9 mouse cellular contexts compared by ENCODE assay signal in genomic region chr12:91789801-91790200, GRCm38 (mm10). TPM values are rescaled to one million over a fixed set of nuclear protein-coding genes. Genes with fewer than 3 reads are reported as not detected.
DNase-seq lines count a peak whose midpoint lies in the region; ATAC-seq and TF ChIP-seq lines count a peak whose summit lies in the region.
"Had no signal": no experiment of that assay in that cellular context is flagged by ENCODE, and none has a peak within 500 bp of the region (broad histone marks: within the 10 kb centered on the region; RNA-seq: fewer than 3 reads in every experiment).

No protein-coding gene starts in this region.

- no peaks in the 10 kb centered on the region for H3K36me3 ChIP-seq in forebrain, embryonic 10.5 days (replicated peaks)
- H3K36me3 ChIP-seq in forebrain, embryonic 16.5 days (ENCODE audit: control insufficient read depth, insufficient read depth) = no peaks in the 10 kb centered on the region
- no peaks in the 10 kb centered on the region for H3K36me3 ChIP-seq in heart, postnatal 0 days (replicated peaks; ENCODE audit: control insufficient read depth, insufficient read depth, low read length)
- H3K36me3 ChIP-seq: heart, embryonic 13.5 days had no signal

- 59% methylated on average over 6 of the region's 6 CpGs for WGBS in forebrain, embryonic 10.5 days
- WGBS in forebrain, embryonic 16.5 days = 48% methylated on average over 6 of the region's 6 CpGs
- 57% methylated on average over 6 of the region's 6 CpGs for WGBS in heart, postnatal 0 days
- 55% methylated on average over 6 of the region's 6 CpGs for WGBS in lung, adult 2 months

- no peak overlapping the region for H3K4me2 ChIP-seq in forebrain, embryonic 16.5 days (ENCODE audit: low read length)
- no peak overlapping the region for H3K4me2 ChIP-seq in heart, postnatal 0 days (ENCODE audit: low read depth, low read length)
- H3K4me2 ChIP-seq: heart, embryonic 13.5 days had no signal

- no peak overlapping the region for H3K4me3 ChIP-seq in forebrain, embryonic 10.5 days
- no peak overlapping the region for H3K4me3 ChIP-seq in forebrain, embryonic 16.5 days (replicated peaks; ENCODE audit: low read length)
- H3K4me3 ChIP-seq in heart, postnatal 0 days (ENCODE audit: low read depth, low read length) = no peak overlapping the region
- no peak overlapping the region for H3K4me3 ChIP-seq in lung, adult 2 months (replicated peaks; ENCODE audit: extremely low read depth, low read depth, low read length)
- H3K4me3 ChIP-seq: heart, embryonic 13.5 days had no signal

- H3K27ac ChIP-seq in forebrain, embryonic 10.5 days = no peak overlapping the region
- no peak overlapping the region for H3K27ac ChIP-seq in forebrain, embryonic 16.5 days (ENCODE audit: low read length)
- H3K27ac ChIP-seq in heart, postnatal 0 days (ENCODE audit: low read depth) = no peak overlapping the region
- H3K27ac ChIP-seq: heart, embryonic 13.5 days had no signal

- no peaks in the 10 kb centered on the region for H3K9me3 ChIP-seq in forebrain, embryonic 10.5 days
- no peaks in the 10 kb centered on the region for H3K9me3 ChIP-seq in forebrain, embryonic 16.5 days (ENCODE audit: control insufficient read depth, low read length)
- H3K9me3 ChIP-seq in heart, postnatal 0 days (replicated peaks; ENCODE audit: control insufficient read depth, low read length) = no peaks in the 10 kb centered on the region
- H3K9me3 ChIP-seq: heart, embryonic 13.5 days had no signal

- peak; percentile 77 for TF ChIP-seq CTCF in heart, postnatal 0 days (IDR thresholded peaks at IDR 0.05; ENCODE audit: low read depth)
- TF ChIP-seq CTCF in lung, adult 2 months (IDR thresholded peaks at IDR 0.05; ENCODE audit: insufficient read depth, low read length) = peak; percentile 51

- no peak for TF ChIP-seq POLR2A in lung, adult 2 months (IDR thresholded peaks at IDR 0.05; ENCODE audit: borderline replicate concordance, extremely low read depth, low read depth, low read length)

- TF ChIP-seq EP300 in heart, postnatal 0 days (IDR thresholded peaks at IDR 0.05; ENCODE audit: low read depth) = no peak

- no peak for ATAC-seq in forebrain, embryonic 16.5 days
- ATAC-seq in heart, postnatal 0 days (ENCODE audit: insufficient read depth, low read depth) = no peak

- H3K9ac ChIP-seq in forebrain, embryonic 16.5 days (replicated peaks; ENCODE audit: low read depth, low read length) = no peak overlapping the region
- H3K9ac ChIP-seq in heart, postnatal 0 days (replicated peaks; ENCODE audit: low read depth, low read length) = no peak overlapping the region
- H3K9ac ChIP-seq: heart, embryonic 13.5 days had no signal

- no peaks in the 10 kb centered on the region for H3K27me3 ChIP-seq in forebrain, embryonic 10.5 days (ENCODE audit: poor library complexity, severe bottlenecking)
- no peaks in the 10 kb centered on the region for H3K27me3 ChIP-seq in forebrain, embryonic 16.5 days (replicated peaks; ENCODE audit: control insufficient read depth, insufficient read depth, low read length)
- 0 out of 2 replicates have a peak, but pooled peaks cover 8% of the 10 kb centered on the region for H3K27me3 ChIP-seq in heart, postnatal 0 days (ENCODE audit: control insufficient read depth, insufficient read depth, low read length)

- peak; percentile 63 for DNase-seq in forebrain, embryonic 10.5 days (ENCODE audit: extremely low spot score, low spot score)
- DNase-seq in R1 (ENCODE audit: low read depth, low spot score) = peak; percentile 63
- peak; percentile 36 to 62 for DNase-seq in cerebellum, postnatal 36 days
- DNase-seq in heart, postnatal 0 days (ENCODE audit: low spot score) = peak; percentile 22
- DNase-seq in layer of hippocampus, adult 9-10 months (ENCODE audit: low spot score) = peak; percentile 79
- peak; percentile 60 for DNase-seq in lung, adult 2 months
- DNase-seq in right cerebral cortex, adult 2 months (ENCODE audit: low spot score in 2 of 2) = peak; percentile 83 to 87

- peaks cover 6% of the 10 kb centered on the region; the same call in 1 of the 2 replicates for H3K4me1 ChIP-seq in forebrain, embryonic 10.5 days
- no peaks in the 10 kb centered on the region for H3K4me1 ChIP-seq in forebrain, embryonic 16.5 days (replicated peaks; ENCODE audit: control insufficient read depth, insufficient read depth, low read length)
- peaks cover 5% of the 10 kb centered on the region; the same call in 1 of the 2 replicates for H3K4me1 ChIP-seq in heart, postnatal 0 days (ENCODE audit: control insufficient read depth, insufficient read depth)
- H3K4me1 ChIP-seq in lung, adult 2 months (ENCODE audit: control insufficient read depth, insufficient read depth, low read length) = no peaks in the 10 kb centered on the region

RNA-seq across cellular contexts. Expression of gene Ston2, which starts 1.6 kb away (rescaled TPM):
- polyA plus RNA-seq in forebrain, embryonic 10.5 days (2016; fragmentation: Nextera tagmentation; extraction: Ambion mirVana) = 11.4 and 11.5 TPM in 2 replicates
- polyA plus RNA-seq in forebrain, embryonic 16.5 days (2015; fragmentation: Nextera tagmentation; extraction: Ambion mirVana) = 4.7 and 6.4 TPM in 2 replicates
- 0.70 and 0.95 TPM in 2 replicates for total RNA-seq in heart, postnatal 0 days (2014; rRNA removed; ENCODE audit: low replicate concordance)
- polyA plus RNA-seq in heart, postnatal 0 days (2015; fragmentation: Nextera tagmentation; extraction: Ambion mirVana) = 0.57 and 1.2 TPM in 2 replicates
- 22.2 and 23.7 TPM in 2 replicates for polyA plus RNA-seq in lung, adult 2 months (2012; rRNA removed)

RNA-seq across cellular contexts. Expression of gene Sel1l, which starts 59.2 kb away (rescaled TPM):
- 60.7 and 61.5 TPM in 2 replicates for polyA plus RNA-seq in forebrain, embryonic 10.5 days (2016; fragmentation: Nextera tagmentation; extraction: Ambion mirVana)
- 109 and 126 TPM in 2 replicates for polyA plus RNA-seq in forebrain, embryonic 16.5 days (2015; fragmentation: Nextera tagmentation; extraction: Ambion mirVana)
- 22.9 and 39.1 TPM in 2 replicates for total RNA-seq in heart, postnatal 0 days (2014; rRNA removed; ENCODE audit: low replicate concordance)
- 39.5 and 44.2 TPM in 2 replicates for polyA plus RNA-seq in heart, postnatal 0 days (2015; fragmentation: Nextera tagmentation; extraction: Ambion mirVana)
- 61.9 and 79.7 TPM in 2 replicates for polyA plus RNA-seq in lung, adult 2 months (2012; rRNA removed)

Comparison
In these comparisons a context has a peak if more than half of its experiments do, and no peak if none do; other contexts are left out.
1. DNase-seq: peak in every context shown above with its lines; median percentile 85 in right cerebral cortex, adult 2 months; 79 in layer of hippocampus, adult 9-10 months; 63 in forebrain, embryonic 10.5 days; 63 in R1; 60 in lung, adult 2 months; 49 in cerebellum, postnatal 36 days; 22 in heart, postnatal 0 days.